Mouse (Mus musculus) lung, postnatal 0 days (tissue): ENCODE measurements around the gene Setd1b. TPM values are rescaled to one million over a fixed set of nuclear protein-coding genes. Genes with fewer than 3 reads are reported as not detected.

ENCODE experiments used
- ATAC-seq: fragments of 200-750 bp; cut with Nextera tagmentation; 2 replicates; pipeline ENCODE4 v1.8.0; 2017; ENCODE audit warnings: moderate library complexity
- DNase-seq: peaks from one replicate; pipeline ENCODE4 v3.0.0-alpha.2; 2016; ENCODE audit warnings: low spot score
- H3K27ac ChIP-seq: fragments of 300-500 bp; sonication (generic); 2 replicates; pipeline ENCODE4 v1.5.1; 2014; ENCODE audit warnings: antibody characterized with exemption, mild to moderate bottlenecking, low read length, mixed read lengths
- H3K27me3 ChIP-seq: fragments of 300-500 bp; sonication (generic); replicated peaks from 2 replicates; pipeline ENCODE4 v1.6.1; 2014; ENCODE audit warnings: low read length, mixed read lengths; ENCODE audit not compliant: insufficient read depth
- H3K36me3 ChIP-seq: fragments of 300-500 bp; sonication (generic); 2 replicates; pipeline ENCODE4 v1.6.1; 2014; ENCODE audit warnings: low read length, mixed read lengths; ENCODE audit not compliant: insufficient read depth
- H3K4me1 ChIP-seq: fragments of 300-500 bp; sonication (generic); 2 replicates; pipeline ENCODE4 v1.6.1; 2014; ENCODE audit warnings: antibody characterized with exemption, low read depth, low read length, mixed read lengths; ENCODE audit not compliant: insufficient read depth
- H3K4me2 ChIP-seq: fragments of 300-500 bp; sonication (generic); replicated peaks from 2 replicates; pipeline ENCODE4 v1.6.1; 2014; ENCODE audit warnings: low read depth, mild to moderate bottlenecking, low read length, moderate library complexity, mixed read lengths
- H3K4me3 ChIP-seq: fragments of 300-500 bp; sonication (generic); 2 replicates; pipeline ENCODE4 v1.5.1; 2014; ENCODE audit warnings: low read depth, low read length
- H3K9ac ChIP-seq: fragments of 300-500 bp; sonication (generic); replicated peaks from 2 replicates; pipeline ENCODE4 v1.6.1; 2014; ENCODE audit warnings: low read depth, mild to moderate bottlenecking
- H3K9me3 ChIP-seq: fragments of 300-500 bp; sonication (generic); 2 replicates; pipeline ENCODE4 v1.6.1; 2016; ENCODE audit warnings: low read length, mixed read lengths
- CTCF ChIP-seq: IDR thresholded peaks from 2 replicates; pipeline ENCODE4 v1.5.1; 2016; ENCODE audit warnings: antibody characterized with exemption, mild to moderate bottlenecking
- EP300 ChIP-seq: IDR thresholded peaks from 2 replicates; pipeline ENCODE4 v1.6.1; 2016; ENCODE audit warnings: antibody characterized with exemption, mild to moderate bottlenecking, control low read depth
- WGBS: fragments of 180-500 bp; shearing (Covaris S2); extraction: QIAGEN DNeasy Blood & Tissue Kit; methylation state at CpG from one replicate; pipeline ENCODE4 v1.1.7; 2014; 5-methylcytosine and 5-hydroxymethylcytosine counted together
- polyA plus RNA-seq: library from polyadenylated mRNA; unstranded; fragments of >200 nt; fragmentation: Nextera tagmentation; extraction: Ambion mirVana; gene quantifications from 2 replicates; pipeline ENCODE4 v1.2.1, GENCODE M21; 2015

The Setd1b gene
- polyA plus RNA-seq, 1 experiment from 2014 or later, result 6.2 TPM

- Histone ChIP-seq H3K27me3 (no peaks in the 10 kb centered on the region), H3K4me1 (no peaks in the 10 kb centered on the region), H3K4me2 (no peak overlapping the region), H3K36me3 (no peaks in the 10 kb centered on the region), H3K4me3 (no peak overlapping the region), H3K27ac (no peak overlapping the region), H3K9ac (no peak overlapping the region), H3K9me3 (no peaks in the 10 kb centered on the region)
- ATAC-seq, result peak; percentile 70
- WGBS, result 30% methylated on average over 8 of the region's 8 CpGs
- DNase-seq, result peak; percentile 53
- TF ChIP-seq EP300, result no peak
Observed at GRCm38 (mm10) chr5:123103556-123103955, 38.4 kb upstream of the Setd1b start.

- Histone ChIP-seq H3K4me1 (peaks cover 1% of the 10 kb centered on the region; the same call in 1 of the 2 replicates), H3K9ac (no peak overlapping the region), H3K36me3 (no peaks in the 10 kb centered on the region), H3K9me3 (no peaks in the 10 kb centered on the region), H3K4me3 (no peak overlapping the region), H3K4me2 (no peak overlapping the region), H3K27me3 (no peaks in the 10 kb centered on the region), H3K27ac (no peak overlapping the region)
- no peak for DNase-seq
- no peak; the same call in 1 of the 2 replicates for ATAC-seq
- 61% methylated on average over 6 of the region's 6 CpGs for WGBS
- TF ChIP-seq CTCF, result no peak
- no peak for TF ChIP-seq EP300
Observed at GRCm38 (mm10) chr5:123104769-123105168, 37.2 kb upstream of the Setd1b start.

DNA sequence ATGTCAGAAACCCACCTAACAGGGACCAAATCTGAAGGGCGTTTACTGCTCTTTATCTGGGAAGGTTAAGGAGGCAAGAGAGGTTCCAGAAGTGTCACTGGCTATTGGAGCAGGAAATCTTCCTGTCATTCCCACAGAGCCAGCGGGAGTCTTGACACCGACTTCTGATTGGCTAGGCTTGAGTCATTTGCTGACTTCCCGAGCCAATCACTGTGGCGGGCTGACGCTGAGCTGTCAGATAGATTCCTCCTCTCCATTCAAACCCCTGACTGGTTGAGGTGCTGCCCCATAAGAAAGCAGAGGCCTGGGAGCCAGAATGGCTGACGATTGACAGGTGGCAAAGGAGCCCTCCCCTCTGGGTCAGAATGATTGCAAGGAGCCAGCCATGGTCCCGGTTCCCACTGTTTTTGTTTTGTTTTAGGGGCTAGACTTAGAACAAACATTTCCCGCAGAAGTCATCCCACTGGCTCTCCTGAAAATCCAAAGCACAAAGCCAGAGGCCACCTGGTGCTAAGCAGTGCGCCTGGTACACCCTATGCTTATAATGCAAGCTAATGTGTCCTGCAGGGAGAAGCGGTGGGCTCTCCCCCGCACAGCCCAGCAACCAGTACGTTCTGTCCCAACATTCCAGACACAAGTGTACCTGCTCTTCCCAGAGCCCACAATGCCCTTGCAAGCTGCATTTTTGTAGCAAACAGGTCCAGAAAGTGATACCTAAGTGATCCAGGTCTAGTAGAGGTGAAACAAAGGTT lies 32.4 kb upstream of the Setd1b start:
- no peak overlapping the region for H3K9ac ChIP-seq
- peak; percentile 71 for ATAC-seq
- peak; percentile 52 for DNase-seq

DNA sequence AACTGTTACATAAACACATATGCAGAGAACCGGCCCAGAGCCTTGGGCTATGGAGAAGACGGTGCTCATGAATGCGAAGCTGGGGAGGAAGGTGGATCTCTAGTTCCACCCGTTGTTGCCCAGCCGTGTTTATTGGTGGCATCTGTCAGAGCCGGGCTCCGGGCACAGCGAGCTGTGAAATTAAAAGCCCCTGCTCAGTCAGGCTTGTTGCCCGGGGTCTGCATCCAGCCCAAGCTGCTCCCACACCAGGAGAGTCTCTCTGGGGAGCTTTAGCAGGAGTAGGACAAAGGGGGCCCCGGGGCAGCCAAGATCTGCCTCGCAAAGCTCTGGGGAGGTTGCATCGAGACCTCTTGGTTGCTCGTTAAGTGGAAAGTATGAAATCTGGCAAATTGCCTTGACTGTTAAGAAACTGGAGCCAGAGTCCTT lies 31.7 kb upstream of the Setd1b start:
- Histone ChIP-seq H3K9ac (no peak overlapping the region; the same call in 1 of the 2 replicates), H3K4me3 (no peak overlapping the region), H3K27me3 (no peaks in the 10 kb centered on the region), H3K27ac (0 out of 2 replicates have a peak overlapping the region, but pooled peaks have one; percentile 4), H3K36me3 (no peaks in the 10 kb centered on the region), H3K4me2 (no peak overlapping the region), H3K9me3 (no peaks in the 10 kb centered on the region), H3K4me1 (peaks cover 6% of the 10 kb centered on the region; the same call in 1 of the 2 replicates)
- DNase-seq, result peak; percentile 83
- no peak for ATAC-seq
- WGBS, result 60% methylated on average over 13 of the region's 13 CpGs
- no peak for TF ChIP-seq CTCF
- TF ChIP-seq EP300, result no peak

More for the DNA sequence above, 32.4 kb upstream of the Setd1b start:
- WGBS, result 39% methylated on average over 13 of the region's 13 CpGs
- no peak overlapping the region for H3K27ac ChIP-seq
- H3K27me3 ChIP-seq, result no peaks in the 10 kb centered on the region
- H3K4me2 ChIP-seq, result no peak overlapping the region; the same call in 1 of the 2 replicates
- H3K4me1 ChIP-seq, result peaks cover 6% of the 10 kb centered on the region; the same call in 1 of the 2 replicates
- H3K9me3 ChIP-seq, result no peaks in the 10 kb centered on the region
- no peaks in the 10 kb centered on the region for H3K36me3 ChIP-seq
- no peak overlapping the region for H3K4me3 ChIP-seq
- TF ChIP-seq CTCF (no peak), EP300 (no peak)

GRCm38 (mm10) chr5:123114109-123114508 lies 27.9 kb upstream of the Setd1b start:
- TF ChIP-seq CTCF, result no peak
- no peak for TF ChIP-seq EP300
- Histone ChIP-seq H3K36me3 (no peaks in the 10 kb centered on the region), H3K27me3 (no peaks in the 10 kb centered on the region), H3K27ac (peak overlapping the region; percentile 26; the same call in 1 of the 2 replicates), H3K9ac (no peak overlapping the region), H3K4me2 (no peak overlapping the region), H3K4me1 (peaks cover 6% of the 10 kb centered on the region; the same call in 1 of the 2 replicates), H3K4me3 (no peak overlapping the region), H3K9me3 (no peaks in the 10 kb centered on the region)
- WGBS, result 37% methylated on average over 11 of the region's 11 CpGs
- DNase-seq (peak; percentile 69), ATAC-seq (no peak)

DNA sequence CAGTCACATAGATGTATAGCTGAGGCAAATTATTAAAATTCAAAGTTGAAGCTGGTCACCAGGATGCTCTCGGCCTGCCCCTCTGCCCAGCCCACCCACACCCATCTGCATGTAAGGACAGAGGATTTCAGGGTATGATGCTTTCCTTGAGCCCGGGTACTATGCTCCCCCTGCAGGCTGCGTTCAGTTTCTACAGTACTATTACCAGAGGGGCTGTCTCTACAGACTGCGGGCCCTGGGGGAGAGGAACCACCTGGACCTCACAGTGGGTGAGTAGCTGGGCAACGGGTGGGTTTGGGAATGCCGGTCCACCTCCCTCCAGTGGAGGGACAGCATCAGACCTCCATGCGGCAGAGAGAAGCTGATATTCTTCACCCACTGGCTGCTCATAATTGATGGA lies 27.1 kb upstream of the Setd1b start:
- H3K9ac ChIP-seq, result no peak overlapping the region
- peak overlapping the region; percentile 54; the same call in 1 of the 2 replicates for H3K27ac ChIP-seq
- H3K4me3 ChIP-seq, result no peak overlapping the region
- TF ChIP-seq EP300, result no peak
- TF ChIP-seq CTCF, result peak; percentile 73
- H3K27me3 ChIP-seq, result no peaks in the 10 kb centered on the region
- H3K4me2 ChIP-seq, result no peak overlapping the region
- no peaks in the 10 kb centered on the region for H3K9me3 ChIP-seq
- peak; percentile 79 for DNase-seq
- peak; percentile 17; the same call in 1 of the 2 replicates for ATAC-seq
- 44% methylated on average over 7 of the region's 7 CpGs for WGBS
- no peaks in the 10 kb centered on the region for H3K36me3 ChIP-seq
- peaks cover 3% of the 10 kb centered on the region; the same call in 1 of the 2 replicates for H3K4me1 ChIP-seq
